Mouse (Mus musculus) granulocyte monocyte progenitor cell, adult 5-6 weeks (primary cell): Measurements from ENCODE around the gene Fcf1. TPM values are rescaled to one million over a fixed set of nuclear protein-coding genes. Genes with fewer than 3 reads are reported as not detected.

Experiments used
- total RNA-seq, 2 experiments: library from RNA; stranded (forward) in 1 of 2; stranded (reverse) in 1 of 2; fragments of 200-712, 200-1000 nt in 1 of 2; fragments of >200 nt in 1 of 2; fragmentation: Nextera tagmentation in 1 of 2; gene quantifications; 2 replicates each; pipeline ENCODE4 v1.2.3; 2014 to 2017

Fcf1 gene
- total RNA-seq, 2 experiments from 2014 or later = 120 to 131 TPM

Other genes with a start within 250 kb of the Fcf1 start
- gene Npc2, start 197.7 kb upstream of the Fcf1 start, total RNA-seq (2014; fragmentation: Nextera tagmentation) = 127 and 145 TPM in 2 replicates
- 85.9 and 86.0 TPM in 2 replicates for gene Npc2, start 197.7 kb upstream of the Fcf1 start, total RNA-seq (2017)
- gene Isca2, start 197.6 kb upstream of the Fcf1 start, total RNA-seq (2014; fragmentation: Nextera tagmentation) = 81.7 and 107 TPM in 2 replicates
- 58.6 and 66.2 TPM in 2 replicates for gene Isca2, start 197.6 kb upstream of the Fcf1 start, total RNA-seq (2017)
- gene Ltbp2, start 94.4 kb upstream of the Fcf1 start, total RNA-seq (2014; fragmentation: Nextera tagmentation) = not detected in 2 replicates
- gene Ltbp2, start 94.4 kb upstream of the Fcf1 start, total RNA-seq (2017) = not detected in 2 replicates
- 31.0 and 38.8 TPM in 2 replicates for gene Arel1, start within 50 bp of the Fcf1 start, total RNA-seq (2014; fragmentation: Nextera tagmentation)
- gene Arel1, start within 50 bp of the Fcf1 start, total RNA-seq (2017) = 37.8 and 45.9 TPM in 2 replicates
- gene Ylpm1, start 25.4 kb downstream of the Fcf1 start, total RNA-seq (2014; fragmentation: Nextera tagmentation) = 88.8 and 96.9 TPM in 2 replicates
- 50.0 and 50.5 TPM in 2 replicates for gene Ylpm1, start 25.4 kb downstream of the Fcf1 start, total RNA-seq (2017)
- gene Prox2, start 139.9 kb downstream of the Fcf1 start, total RNA-seq (2014; fragmentation: Nextera tagmentation) = 0.90 and 2.9 TPM in 2 replicates
- 1.1 and 1.5 TPM in 2 replicates for gene Prox2, start 139.9 kb downstream of the Fcf1 start, total RNA-seq (2017)
- 106 and 140 TPM in 2 replicates for gene Dlst, start 139.9 kb downstream of the Fcf1 start, total RNA-seq (2014; fragmentation: Nextera tagmentation)
- 167 and 195 TPM in 2 replicates for gene Dlst, start 139.9 kb downstream of the Fcf1 start, total RNA-seq (2017)
- not detected in 2 replicates for gene Rps6kl1, start 180.4 kb downstream of the Fcf1 start, total RNA-seq (2014; fragmentation: Nextera tagmentation)
- gene Rps6kl1, start 180.4 kb downstream of the Fcf1 start, total RNA-seq (2017) = not detected in 2 replicates
- gene Pgf, start 206.9 kb downstream of the Fcf1 start, total RNA-seq (2014; fragmentation: Nextera tagmentation) = not detected in 2 replicates
- gene Pgf, start 206.9 kb downstream of the Fcf1 start, total RNA-seq (2017) = not detected in 2 replicates
- gene Eif2b2, start 248.6 kb downstream of the Fcf1 start, total RNA-seq (2014; fragmentation: Nextera tagmentation) = 51.8 and 89.9 TPM in 2 replicates
- gene Eif2b2, start 248.6 kb downstream of the Fcf1 start, total RNA-seq (2017) = 44.0 and 61.7 TPM in 2 replicates